Mouse (Mus musculus): ENCODE data around the gene Eno3.

DNA sequence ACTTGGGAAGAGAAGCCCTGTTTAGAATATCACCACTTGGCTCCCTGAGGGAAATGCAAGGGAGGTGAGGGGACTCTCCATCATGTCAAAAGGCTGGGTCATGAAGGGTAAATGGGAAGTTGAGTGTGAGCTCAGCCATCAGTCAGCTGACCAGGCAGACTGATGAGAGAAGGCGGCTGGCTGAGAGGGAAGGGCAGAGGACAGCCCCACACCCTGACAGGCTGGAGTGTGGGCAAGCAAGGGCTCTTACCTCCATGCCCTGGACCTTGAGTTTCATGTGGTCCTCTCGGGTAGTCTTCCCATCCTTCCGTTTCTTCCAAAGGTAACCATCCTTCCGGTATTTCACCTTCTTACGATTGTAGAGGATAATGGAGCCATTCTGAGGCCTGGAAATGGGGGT lies 26.6 kb downstream of the Eno3 start:
- no peak for TF ChIP-seq CTCF (IDR thresholded peaks at IDR 0.05; ENCODE audit: extremely low read depth, insufficient read depth, insufficient read length, insufficient replicate concordance)
- TF ChIP-seq POLR2A (IDR thresholded peaks at IDR 0.05; ENCODE audit: low read depth, low read length), result no peak

Data from spleen, adult 2 months (tissue).